Mouse (Mus musculus): ENCODE measurements around the gene Mettl7a3. TPM values are rescaled to one million over a fixed set of nuclear protein-coding genes. Genes with fewer than 3 reads are reported as not detected.
"Not testable (repeated sequence)": the region's sequence is repeated elsewhere in the genome, so short reads cannot be mapped to it uniquely, and the experiment has no call there.

Gene Mettl7a3
- polyA plus RNA-seq, 1 experiment, result 0.11 TPM

GRCm38 (mm10) chr15:100303428-100304018 is 31.2 kb upstream of the Mettl7a3 start:
- no peak for DNase-seq
- H3K27me3 ChIP-seq (replicated peaks; ENCODE audit: control insufficient read depth, insufficient read depth, low read length), result no peaks in the 10 kb centered on the region
- no peak overlapping the region for H3K4me3 ChIP-seq (ENCODE audit: insufficient read depth, low read depth, low read length)
- H3K36me3 ChIP-seq (ENCODE audit: control insufficient read depth, insufficient read depth, low read length), result no peaks in the 10 kb centered on the region
- H3K4me1 ChIP-seq (ENCODE audit: control insufficient read depth, insufficient read depth, low read length), result peaks cover 4% of the 10 kb centered on the region; the same call in 1 of the 2 replicates
- TF ChIP-seq POLR2A (IDR thresholded peaks at IDR 0.05; ENCODE audit: low read depth, low read length) (no peak), CTCF (conservative IDR thresholded peaks at IDR 0.05; ENCODE audit: insufficient read depth, insufficient read length, low read depth, low read length) (no peak)
- H3K27ac ChIP-seq (ENCODE audit: insufficient read depth, low read depth, low read length), result peak overlapping the region; percentile 99
- 30% methylated on average over 8 of the region's 8 CpGs for WGBS

GRCm38 (mm10) chr15:100304019-100304991 is 30.4 kb upstream of the Mettl7a3 start, which contains the start of gene Mettl7a1:
Gene Mettl7a1 (plus strand): TSS chr15:100304140.
- Histone ChIP-seq H3K27me3 (replicated peaks; ENCODE audit: control insufficient read depth, insufficient read depth, low read length) (no peaks in the 10 kb centered on the region), H3K36me3 (ENCODE audit: control insufficient read depth, insufficient read depth, low read length) (no peaks in the 10 kb centered on the region), H3K27ac (ENCODE audit: insufficient read depth, low read depth, low read length) (peak within 1 kb of the TSS; percentile 99), H3K4me3 (ENCODE audit: insufficient read depth, low read depth, low read length) (peak within 1 kb of the TSS; percentile 81), H3K4me1 (ENCODE audit: control insufficient read depth, insufficient read depth, low read length) (peaks cover 6% of the 10 kb centered on the region; the same call in 1 of the 2 replicates)
- DNase-seq, result peak; percentile 92
- WGBS, result 2% methylated on average over 25 of the region's 30 CpGs
- TF ChIP-seq POLR2A (IDR thresholded peaks at IDR 0.05; ENCODE audit: low read depth, low read length), result peak; percentile 91
- no peak for TF ChIP-seq CTCF (conservative IDR thresholded peaks at IDR 0.05; ENCODE audit: insufficient read depth, insufficient read length, low read depth, low read length)

- Histone ChIP-seq H3K36me3 (ENCODE audit: control insufficient read depth, insufficient read depth, low read length) (no peaks in the 10 kb centered on the region), H3K27me3 (replicated peaks; ENCODE audit: control insufficient read depth, insufficient read depth, low read length) (no peaks in the 10 kb centered on the region), H3K27ac (ENCODE audit: insufficient read depth, low read depth, low read length) (no peak overlapping the region), H3K4me3 (ENCODE audit: insufficient read depth, low read depth, low read length) (peak overlapping the region; percentile 63; the same call in 1 of the 2 replicates), H3K4me1 (ENCODE audit: control insufficient read depth, insufficient read depth, low read length) (peaks cover 6% of the 10 kb centered on the region; the same call in 1 of the 2 replicates)
- WGBS, result 63% methylated on average over 2 of the region's 2 CpGs
- TF ChIP-seq CTCF (conservative IDR thresholded peaks at IDR 0.05; ENCODE audit: insufficient read depth, insufficient read length, low read depth, low read length), result no peak
- TF ChIP-seq POLR2A (IDR thresholded peaks at IDR 0.05; ENCODE audit: low read depth, low read length), result no peak
- no peak for DNase-seq
These were observed 28.5 kb upstream of the Mettl7a3 start for GRCm38 (mm10) chr15:100306201-100306600.

- peak; percentile 61 for DNase-seq
- WGBS, result 22% methylated on average over 11 of the region's 11 CpGs
These were observed 27.2 kb upstream of the Mettl7a3 start for GRCm38 (mm10) chr15:100307438-100308096.

GRCm38 (mm10) chr15:100312346-100312745 is 22.4 kb upstream of the Mettl7a3 start:
- TF ChIP-seq CTCF (conservative IDR thresholded peaks at IDR 0.05; ENCODE audit: insufficient read depth, insufficient read length, low read depth, low read length) (no peak), POLR2A (IDR thresholded peaks at IDR 0.05; ENCODE audit: low read depth, low read length) (no peak)
- Histone ChIP-seq H3K4me1 (ENCODE audit: control insufficient read depth, insufficient read depth, low read length) (peaks cover 9% of the 10 kb centered on the region), H3K36me3 (ENCODE audit: control insufficient read depth, insufficient read depth, low read length) (peaks cover 1% of the 10 kb centered on the region; the same call in 1 of the 2 replicates), H3K4me3 (ENCODE audit: insufficient read depth, low read depth, low read length) (no peak overlapping the region), H3K27me3 (replicated peaks; ENCODE audit: control insufficient read depth, insufficient read depth, low read length) (no peaks in the 10 kb centered on the region), H3K27ac (ENCODE audit: insufficient read depth, low read depth, low read length) (no peak overlapping the region)
- DNase-seq, result peak; percentile 11
- 69% methylated on average over 2 of the region's 2 CpGs for WGBS

More at GRCm38 (mm10) chr15:100307438-100308096, 27.2 kb upstream of the Mettl7a3 start:
- not testable (repeated sequence) for H3K27ac ChIP-seq (ENCODE audit: insufficient read depth, low read depth, low read length); H3K4me1 ChIP-seq (ENCODE audit: control insufficient read depth, insufficient read depth, low read length); H3K36me3 ChIP-seq (ENCODE audit: control insufficient read depth, insufficient read depth, low read length); H3K27me3 ChIP-seq (replicated peaks; ENCODE audit: control insufficient read depth, insufficient read depth, low read length)
- peak; percentile 38; the same call in 1 of the 2 replicates for TF ChIP-seq CTCF (conservative IDR thresholded peaks at IDR 0.05; ENCODE audit: insufficient read depth, insufficient read length, low read depth, low read length)
- H3K4me3 ChIP-seq (ENCODE audit: insufficient read depth, low read depth, low read length), result peak overlapping the region; percentile 31; the same call in 1 of the 2 replicates

- no peak for DNase-seq
- Histone ChIP-seq H3K4me3 (ENCODE audit: insufficient read depth, low read depth, low read length) (no peak overlapping the region), H3K36me3 (ENCODE audit: control insufficient read depth, insufficient read depth, low read length) (peaks cover 1% of the 10 kb centered on the region; the same call in 1 of the 2 replicates), H3K27me3 (replicated peaks; ENCODE audit: control insufficient read depth, insufficient read depth, low read length) (no peaks in the 10 kb centered on the region), H3K27ac (ENCODE audit: insufficient read depth, low read depth, low read length) (no peak overlapping the region), H3K4me1 (ENCODE audit: control insufficient read depth, insufficient read depth, low read length) (peaks cover 11% of the 10 kb centered on the region)
- 98% methylated on average over 5 of the region's 5 CpGs for WGBS
- TF ChIP-seq POLR2A (IDR thresholded peaks at IDR 0.05; ENCODE audit: low read depth, low read length) (no peak), CTCF (conservative IDR thresholded peaks at IDR 0.05; ENCODE audit: insufficient read depth, insufficient read length, low read depth, low read length) (no peak)
These were observed 20.1 kb upstream of the Mettl7a3 start for GRCm38 (mm10) chr15:100314448-100315145.

- 42% methylated on average over 4 of the region's 4 CpGs for WGBS
- not testable (repeated sequence) for H3K27me3 ChIP-seq (replicated peaks; ENCODE audit: control insufficient read depth, insufficient read depth, low read length); H3K4me3 ChIP-seq (ENCODE audit: insufficient read depth, low read depth, low read length); H3K36me3 ChIP-seq (ENCODE audit: control insufficient read depth, insufficient read depth, low read length); H3K4me1 ChIP-seq (ENCODE audit: control insufficient read depth, insufficient read depth, low read length)
- peak; percentile 61 for DNase-seq
- H3K27ac ChIP-seq (ENCODE audit: insufficient read depth, low read depth, low read length), result 0 out of 2 replicates have a peak overlapping the region, but pooled peaks have one; percentile 29
These were observed 16.6 kb upstream of the Mettl7a3 start for GRCm38 (mm10) chr15:100318014-100318671.
